Mouse (Mus musculus) intestine, postnatal 0 days (tissue): ENCODE results near the gene Cemip. TPM values are rescaled to one million over a fixed set of nuclear protein-coding genes. Genes with fewer than 3 reads are reported as not detected.

Experiments used
- ATAC-seq: fragments of 200-750 bp; cut with Nextera tagmentation; 2 replicates; pipeline ENCODE4 v1.8.0; 2017; ENCODE audit warnings: mild to moderate bottlenecking, moderate TSS enrichment, moderate library complexity
- H3K27ac ChIP-seq: fragments of 300-500 bp; sonication (generic); 2 replicates; pipeline ENCODE4 v1.5.1; 2014; ENCODE audit warnings: mild to moderate bottlenecking, low read depth, low read length, moderate library complexity
- H3K27me3 ChIP-seq: fragments of 300-500 bp; sonication (generic); replicated peaks from 2 replicates; pipeline ENCODE4 v1.6.1; 2014; ENCODE audit warnings: low read length, mixed read lengths; ENCODE audit not compliant: control insufficient read depth, insufficient read depth
- H3K36me3 ChIP-seq: fragments of 300-500 bp; sonication (generic); 2 replicates; pipeline ENCODE4 v1.6.1; 2014; ENCODE audit warnings: mild to moderate bottlenecking, moderate library complexity; ENCODE audit not compliant: control insufficient read depth, insufficient read depth
- H3K4me1 ChIP-seq: fragments of 300-500 bp; sonication (generic); replicated peaks from 2 replicates; pipeline ENCODE4 v1.6.1; 2014; ENCODE audit warnings: antibody characterized with exemption, low read length, mixed read lengths; ENCODE audit not compliant: control insufficient read depth, insufficient read depth
- H3K4me2 ChIP-seq: fragments of 300-500 bp; sonication (generic); replicated peaks from 2 replicates; pipeline ENCODE4 v1.6.1; 2014; ENCODE audit warnings: low read depth, mild to moderate bottlenecking, moderate library complexity
- H3K4me3 ChIP-seq: fragments of 300-500 bp; sonication (generic); 2 replicates; pipeline ENCODE4 v1.5.1; 2014; ENCODE audit warnings: low read depth, low read length
- H3K9ac ChIP-seq: fragments of 300-500 bp; sonication (generic); 2 replicates; pipeline ENCODE4 v1.6.1; 2014; ENCODE audit warnings: mild to moderate bottlenecking, low read depth, low read length
- H3K9me3 ChIP-seq: fragments of 300-500 bp; sonication (generic); 2 replicates; pipeline ENCODE4 v1.6.1; 2016; ENCODE audit warnings: mixed run types; ENCODE audit not compliant: control insufficient read depth
- CTCF ChIP-seq: sonication (generic); IDR thresholded peaks from 2 replicates; pipeline ENCODE4 v1.5.1; 2016; ENCODE audit warnings: low read depth, mild to moderate bottlenecking, control low read depth, antibody characterized with exemption, moderate library complexity
- WGBS: fragments of 180-500 bp; shearing (Covaris S2); extraction: QIAGEN DNeasy Blood & Tissue Kit; methylation state at CpG from one replicate; pipeline ENCODE4 v1.1.7; 2014; 5-methylcytosine and 5-hydroxymethylcytosine counted together
- polyA plus RNA-seq: library from polyadenylated mRNA; unstranded; fragments of >200 nt; fragmentation: Nextera tagmentation; extraction: Ambion mirVana; gene quantifications from 2 replicates; pipeline ENCODE4 v1.2.1, GENCODE M21; 2015

Cemip gene
- polyA plus RNA-seq, 1 experiment from 2014 or later = 0.53 TPM

- Histone ChIP-seq H3K4me2 (no peak overlapping the region), H3K4me3 (no peak overlapping the region), H3K4me1 (peaks cover 7% of the 10 kb centered on the region; the same call in 1 of the 2 replicates), H3K36me3 (no peaks in the 10 kb centered on the region), H3K9ac (no peak overlapping the region), H3K9me3 (no peaks in the 10 kb centered on the region), H3K27me3 (no peaks in the 10 kb centered on the region), H3K27ac (no peak overlapping the region)
- no peak for TF ChIP-seq CTCF
- 79% methylated on average over 1 of the region's 1 CpGs for WGBS
- ATAC-seq = no peak
Measured at GRCm38 (mm10) chr7:84026950-84027585, 59.2 kb downstream of the Cemip start.

DNA sequence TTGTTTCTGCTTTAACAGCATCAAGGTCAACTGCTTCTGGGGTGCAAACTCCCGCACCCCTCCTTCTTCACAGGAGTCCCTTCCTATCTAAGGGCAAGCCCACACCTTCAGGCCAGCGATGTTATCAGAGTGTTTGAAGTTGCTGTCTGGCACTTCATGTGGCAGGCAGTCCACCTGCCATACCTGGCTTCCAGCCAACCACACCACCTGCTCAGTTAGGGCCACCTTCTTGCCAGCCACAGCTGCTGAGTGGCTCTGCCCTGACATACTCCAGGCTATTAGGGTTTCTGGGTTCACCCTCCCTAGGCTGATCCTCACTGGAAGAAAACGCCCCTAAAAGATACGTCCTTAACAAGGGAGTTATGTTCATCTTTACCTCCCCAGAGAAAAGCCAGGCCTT is 60.2 kb downstream of the Cemip start:
- no peaks in the 10 kb centered on the region for H3K9me3 ChIP-seq
- WGBS = 44% methylated on average over 4 of the region's 4 CpGs
- H3K27ac ChIP-seq = 0 out of 2 replicates have a peak overlapping the region, but pooled peaks have one; percentile 35
- peak; percentile 62 for ATAC-seq
- H3K4me2 ChIP-seq = no peak overlapping the region
- H3K4me1 ChIP-seq = peaks cover 7% of the 10 kb centered on the region; the same call in 1 of the 2 replicates
- TF ChIP-seq CTCF = no peak
- no peak overlapping the region for H3K4me3 ChIP-seq
- no peaks in the 10 kb centered on the region for H3K27me3 ChIP-seq
- no peak overlapping the region for H3K9ac ChIP-seq
- H3K36me3 ChIP-seq = no peaks in the 10 kb centered on the region

DNA sequence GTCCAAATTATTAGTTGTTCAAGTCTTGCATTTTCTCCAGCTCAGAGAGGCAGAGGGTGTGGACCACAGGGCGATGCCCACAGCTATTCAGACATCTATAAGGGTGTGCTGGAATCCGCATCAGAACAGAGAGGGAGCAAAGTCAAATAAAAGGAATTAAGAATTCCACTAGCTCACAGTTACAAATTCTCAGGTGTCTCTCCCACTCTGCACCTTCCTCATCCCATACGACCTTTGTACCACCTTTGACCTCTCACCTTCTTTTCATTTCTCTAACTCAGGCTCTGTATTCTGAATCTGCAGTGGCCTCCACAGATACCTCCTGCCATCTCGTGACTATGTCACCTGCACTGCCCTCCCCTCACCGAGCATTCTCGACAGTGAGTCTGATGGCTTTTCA is 62.8 kb downstream of the Cemip start:
- Histone ChIP-seq H3K9ac (no peak overlapping the region), H3K4me3 (no peak overlapping the region), H3K4me2 (no peak overlapping the region), H3K27me3 (no peaks in the 10 kb centered on the region), H3K4me1 (peaks cover 2% of the 10 kb centered on the region; the same call in 1 of the 2 replicates), H3K27ac (no peak overlapping the region), H3K36me3 (no peaks in the 10 kb centered on the region), H3K9me3 (no peaks in the 10 kb centered on the region)
- no peak for ATAC-seq
- TF ChIP-seq CTCF = no peak
- 68% methylated on average over 6 of the region's 6 CpGs for WGBS

DNA sequence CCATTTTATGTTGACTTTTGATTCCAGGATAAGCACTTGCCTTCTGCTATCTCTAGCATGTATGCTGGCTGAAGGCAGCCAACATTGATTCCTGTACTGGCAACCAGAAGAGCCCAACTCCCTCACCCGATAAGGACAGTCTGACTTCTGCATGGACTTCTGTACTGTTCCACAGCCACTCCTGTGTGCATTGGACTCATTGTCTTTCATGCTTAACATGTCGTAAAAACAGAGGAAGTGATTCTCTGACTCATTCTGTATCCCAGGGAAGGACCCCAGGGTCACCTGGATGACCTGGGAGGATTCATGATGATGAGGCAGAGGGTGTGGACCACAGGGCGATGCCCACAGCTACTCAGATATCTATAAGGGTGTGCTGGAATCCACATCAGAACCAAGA is 63.8 kb downstream of the Cemip start:
- no peak overlapping the region for H3K4me3 ChIP-seq
- no peak for TF ChIP-seq CTCF
- peak; percentile 78 for ATAC-seq
- H3K36me3 ChIP-seq = no peaks in the 10 kb centered on the region
- no peak overlapping the region for H3K9ac ChIP-seq
- no peaks in the 10 kb centered on the region for H3K9me3 ChIP-seq
- H3K4me2 ChIP-seq = no peak overlapping the region
- peaks cover 8% of the 10 kb centered on the region for H3K4me1 ChIP-seq
- H3K27ac ChIP-seq = peak overlapping the region; percentile 77
- no peaks in the 10 kb centered on the region for H3K27me3 ChIP-seq
- 33% methylated on average over 3 of the region's 3 CpGs for WGBS

DNA sequence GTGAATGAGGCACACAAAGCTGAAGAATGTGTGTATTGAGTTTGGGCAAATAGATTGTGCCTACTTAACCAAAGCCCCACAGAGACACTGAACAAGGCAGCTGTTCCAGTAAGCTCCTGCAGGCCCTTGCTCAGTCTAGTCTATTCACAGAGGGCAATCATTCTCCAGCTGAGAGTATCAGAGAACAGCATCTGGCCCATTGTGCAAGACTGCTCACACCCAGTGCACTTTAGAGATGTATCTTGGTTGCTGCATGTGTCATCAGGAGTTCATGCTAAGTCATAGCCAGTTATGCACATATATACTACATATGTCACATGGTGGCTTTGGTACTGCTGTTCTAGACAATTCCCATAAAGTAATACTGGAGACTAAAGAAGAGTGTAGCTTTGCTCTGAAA is 66.9 kb downstream of the Cemip start:
- ATAC-seq = peak; percentile 74
- Histone ChIP-seq H3K27ac (peak overlapping the region; percentile 62; the same call in 1 of the 2 replicates), H3K4me1 (peaks cover 8% of the 10 kb centered on the region)

DNA sequence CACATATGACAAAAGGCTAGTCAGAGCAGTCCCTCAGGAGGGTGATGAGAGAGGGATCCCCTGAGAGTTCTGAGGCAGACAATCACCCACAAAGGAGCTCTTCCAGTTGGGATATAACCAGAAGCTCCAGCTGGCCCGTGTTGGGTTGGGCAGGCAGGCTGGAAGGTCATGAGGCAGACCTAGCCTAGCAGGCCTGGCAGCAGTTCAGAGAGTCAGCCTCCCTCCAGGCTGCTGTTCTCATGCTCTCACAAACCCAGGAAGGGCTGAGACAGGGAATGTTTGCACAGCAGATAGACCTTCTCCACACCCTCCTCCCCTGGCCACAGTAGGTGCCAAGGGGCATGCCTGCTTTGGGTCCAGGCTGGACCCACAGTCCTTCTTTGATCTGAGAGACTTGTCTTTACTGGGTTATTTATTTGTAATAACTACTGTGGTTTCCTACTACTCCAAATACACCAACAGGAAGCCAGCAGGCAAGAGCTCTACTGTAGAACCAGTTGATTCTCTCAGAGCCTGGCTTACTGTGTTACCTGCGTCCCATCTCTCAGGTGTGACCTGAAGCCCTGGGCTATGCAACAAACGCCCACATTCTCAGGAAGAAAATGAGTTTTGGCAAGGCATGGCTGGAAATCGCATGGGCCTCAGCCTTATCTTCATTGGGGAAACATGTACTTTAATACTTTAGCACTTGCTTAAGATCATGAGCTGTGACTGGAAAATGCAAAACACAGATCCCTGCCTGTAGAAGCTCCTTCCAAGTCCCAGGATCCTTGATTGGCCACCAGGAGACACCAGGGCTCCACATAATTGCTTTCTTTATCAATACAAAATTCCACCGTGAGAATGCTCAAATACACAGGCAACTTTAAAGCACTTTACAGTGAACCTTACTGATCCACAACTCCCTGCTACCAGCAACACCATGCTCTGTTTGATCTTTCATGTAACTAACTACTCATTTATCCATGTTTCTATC is 67.7 kb downstream of the Cemip start:
- H3K27ac ChIP-seq = peak overlapping the region; percentile 62
- H3K36me3 ChIP-seq = no peaks in the 10 kb centered on the region
- peak; percentile 65 for TF ChIP-seq CTCF
- H3K9ac ChIP-seq = no peak overlapping the region; the same call in 1 of the 2 replicates
- no peak overlapping the region for H3K4me2 ChIP-seq
- peaks cover 8% of the 10 kb centered on the region for H3K4me1 ChIP-seq
- WGBS = 40% methylated on average over 5 of the region's 5 CpGs
- no peak overlapping the region for H3K4me3 ChIP-seq
- peak; percentile 48 for ATAC-seq
- no peaks in the 10 kb centered on the region for H3K9me3 ChIP-seq
- no peaks in the 10 kb centered on the region for H3K27me3 ChIP-seq

More for the DNA sequence above, 66.9 kb downstream of the Cemip start:
- Histone ChIP-seq H3K27me3 (no peaks in the 10 kb centered on the region), H3K4me2 (no peak overlapping the region), H3K9me3 (no peaks in the 10 kb centered on the region), H3K36me3 (no peaks in the 10 kb centered on the region), H3K4me3 (no peak overlapping the region), H3K9ac (no peak overlapping the region)
- no peak for TF ChIP-seq CTCF
